Mouse (Mus musculus): ENCODE results near the gene H2-T24.

The H2-T24 gene

GRCm38 (mm10) chr17:35981776-35982175 is 38.6 kb downstream of the H2-T24 start:
- no peak for DNase-seq (ENCODE audit: low spot score)

GRCm38 (mm10) chr17:35980363-35980754 is 40.0 kb downstream of the H2-T24 start:
- DNase-seq (ENCODE audit: low spot score) = peak; percentile 53

- peak; percentile 94 for DNase-seq (ENCODE audit: low spot score)
Measured at GRCm38 (mm10) chr17:35979401-35980362, 40.7 kb downstream of the H2-T24 start, which contains the start of the genes Gnl1 and Prr3. Gene Gnl1, plus strand, starts transcription at chr17:35979851. Gene Prr3, minus strand, starts transcription at chr17:35980236.

GRCm38 (mm10) chr17:35978811-35979400 is 41.5 kb downstream of the H2-T24 start:
- peak; percentile 91 for DNase-seq (ENCODE audit: low spot score)

GRCm38 (mm10) chr17:35972131-35972530 is 48.2 kb downstream of the H2-T24 start:
- no peak for DNase-seq (ENCODE audit: low spot score)

GRCm38 (mm10) chr17:35969418-35970389 is 50.7 kb downstream of the H2-T24 start, which contains the start of gene Abcf1:
Gene Abcf1, minus strand, starts transcription at chr17:35969761.
- peak; percentile 99 for DNase-seq (ENCODE audit: low spot score)

GRCm38 (mm10) chr17:35967621-35968020 is 52.7 kb downstream of the H2-T24 start:
- no peak for DNase-seq (ENCODE audit: low spot score)

GRCm38 (mm10) chr17:35963279-35963678 is 57.1 kb downstream of the H2-T24 start:
- no peak for DNase-seq (ENCODE audit: low spot score)

- DNase-seq (ENCODE audit: low spot score) = no peak
Measured at GRCm38 (mm10) chr17:35958533-35959223, 61.7 kb downstream of the H2-T24 start.
